Mouse (Mus musculus): ENCODE results near the gene 4933417A18Rik. TPM values are rescaled to one million over a fixed set of nuclear protein-coding genes. Genes with fewer than 3 reads are reported as not detected.
"Not testable (repeated sequence)": the region's sequence is repeated elsewhere in the genome, so short reads cannot be mapped to it uniquely, and the experiment has no call there.

The 4933417A18Rik gene
- polyA plus RNA-seq, 1 experiment from 2014 or later: not detected

GRCm38 (mm10) chr13:34964866-34965265, 40.7 kb downstream of the 4933417A18Rik start:
- 16% methylated on average over 5 of the region's 5 CpGs for WGBS

GRCm38 (mm10) chr13:34965647-34966046, 41.4 kb downstream of the 4933417A18Rik start:
- H3K4me3 ChIP-seq (ENCODE audit: low read length); H3K9me3 ChIP-seq (ENCODE audit: control insufficient read depth, low read length); ATAC-seq (ENCODE audit: low read depth); H3K9ac ChIP-seq (ENCODE audit: low read length); H3K27ac ChIP-seq (ENCODE audit: low read length); H3K27me3 ChIP-seq (ENCODE audit: control insufficient read depth, insufficient read depth, low read depth, low read length); H3K4me1 ChIP-seq (replicated peaks; ENCODE audit: control insufficient read depth, insufficient read depth, low read length); H3K36me3 ChIP-seq (ENCODE audit: control insufficient read depth, insufficient read depth, low read length); H3K4me2 ChIP-seq (ENCODE audit: low read depth, low read length): not testable (repeated sequence)
- WGBS: 71% methylated on average over 9 of the region's 9 CpGs

More at GRCm38 (mm10) chr13:34964866-34965265, 40.7 kb downstream of the 4933417A18Rik start:
- H3K9ac ChIP-seq (ENCODE audit: low read length): no peak overlapping the region
- H3K4me3 ChIP-seq (ENCODE audit: low read length): peak overlapping the region; percentile 53
- H3K4me1 ChIP-seq (replicated peaks; ENCODE audit: control insufficient read depth, insufficient read depth, low read length): peaks cover 2% of the 10 kb centered on the region; the same call in 1 of the 2 replicates
- H3K36me3 ChIP-seq (ENCODE audit: control insufficient read depth, insufficient read depth, low read length): no peaks in the 10 kb centered on the region
- H3K27me3 ChIP-seq (ENCODE audit: control insufficient read depth, insufficient read depth, low read depth, low read length): peaks cover 10% of the 10 kb centered on the region; the same call in 1 of the 2 replicates
- ATAC-seq (ENCODE audit: low read depth): no peak
- peak overlapping the region; percentile 93 for H3K4me2 ChIP-seq (ENCODE audit: low read depth, low read length)
- no peaks in the 10 kb centered on the region for H3K9me3 ChIP-seq (ENCODE audit: control insufficient read depth, low read length)
- no peak overlapping the region for H3K27ac ChIP-seq (ENCODE audit: low read length)

- H3K36me3 ChIP-seq (ENCODE audit: control insufficient read depth, insufficient read depth, low read length); ATAC-seq (ENCODE audit: low read depth); H3K4me2 ChIP-seq (ENCODE audit: low read depth, low read length); H3K9me3 ChIP-seq (ENCODE audit: control insufficient read depth, low read length); H3K27ac ChIP-seq (ENCODE audit: low read length); H3K4me1 ChIP-seq (replicated peaks; ENCODE audit: control insufficient read depth, insufficient read depth, low read length); H3K9ac ChIP-seq (ENCODE audit: low read length); H3K27me3 ChIP-seq (ENCODE audit: control insufficient read depth, insufficient read depth, low read depth, low read length); H3K4me3 ChIP-seq (ENCODE audit: low read length): not testable (repeated sequence)
These were observed 48.2 kb downstream of the 4933417A18Rik start for GRCm38 (mm10) chr13:34972456-34972855.

- Histone ChIP-seq H3K4me1 (replicated peaks; ENCODE audit: control insufficient read depth, insufficient read depth, low read length) (no peaks in the 10 kb centered on the region), H3K9me3 (ENCODE audit: control insufficient read depth, low read length) (no peaks in the 10 kb centered on the region), H3K9ac (ENCODE audit: low read length) (no peak overlapping the region), H3K4me2 (ENCODE audit: low read depth, low read length) (no peak overlapping the region), H3K4me3 (ENCODE audit: low read length) (no peak overlapping the region), H3K27me3 (ENCODE audit: control insufficient read depth, insufficient read depth, low read depth, low read length) (no peaks in the 10 kb centered on the region), H3K36me3 (ENCODE audit: control insufficient read depth, insufficient read depth, low read length) (peaks cover 8% of the 10 kb centered on the region; the same call in 1 of the 2 replicates), H3K27ac (ENCODE audit: low read length) (no peak overlapping the region)
- ATAC-seq (ENCODE audit: low read depth): no peak
- 33% methylated on average over 1 of the region's 1 CpGs for WGBS
These were observed 48.9 kb downstream of the 4933417A18Rik start for GRCm38 (mm10) chr13:34973149-34973548.

- H3K4me2 ChIP-seq (ENCODE audit: low read depth, low read length): no peak overlapping the region
- no peaks in the 10 kb centered on the region for H3K27me3 ChIP-seq (ENCODE audit: control insufficient read depth, insufficient read depth, low read depth, low read length)
These were observed 49.6 kb downstream of the 4933417A18Rik start for GRCm38 (mm10) chr13:34973770-34974169.

GRCm38 (mm10) chr13:34976116-34976515, 51.9 kb downstream of the 4933417A18Rik start:
- Histone ChIP-seq H3K4me3 (ENCODE audit: low read length) (no peak overlapping the region), H3K9ac (ENCODE audit: low read length) (no peak overlapping the region), H3K4me2 (ENCODE audit: low read depth, low read length) (no peak overlapping the region), H3K36me3 (ENCODE audit: control insufficient read depth, insufficient read depth, low read length) (peaks cover 28% of the 10 kb centered on the region), H3K4me1 (replicated peaks; ENCODE audit: control insufficient read depth, insufficient read depth, low read length) (no peaks in the 10 kb centered on the region), H3K27ac (ENCODE audit: low read length) (no peak overlapping the region), H3K9me3 (ENCODE audit: control insufficient read depth, low read length) (no peaks in the 10 kb centered on the region), H3K27me3 (ENCODE audit: control insufficient read depth, insufficient read depth, low read depth, low read length) (no peaks in the 10 kb centered on the region)
- ATAC-seq (ENCODE audit: low read depth): no peak
- 89% methylated on average over 4 of the region's 4 CpGs for WGBS

More at GRCm38 (mm10) chr13:34973770-34974169, 49.6 kb downstream of the 4933417A18Rik start:
- Histone ChIP-seq H3K4me3 (ENCODE audit: low read length) (no peak overlapping the region), H3K9ac (ENCODE audit: low read length) (no peak overlapping the region), H3K36me3 (ENCODE audit: control insufficient read depth, insufficient read depth, low read length) (peaks cover 15% of the 10 kb centered on the region), H3K9me3 (ENCODE audit: control insufficient read depth, low read length) (no peaks in the 10 kb centered on the region), H3K27ac (ENCODE audit: low read length) (no peak overlapping the region), H3K4me1 (replicated peaks; ENCODE audit: control insufficient read depth, insufficient read depth, low read length) (no peaks in the 10 kb centered on the region)
- no peak for ATAC-seq (ENCODE audit: low read depth)
- 50% methylated on average over 1 of the region's 1 CpGs for WGBS

GRCm38 (mm10) chr13:34977410-34977809, 53.2 kb downstream of the 4933417A18Rik start:
- Histone ChIP-seq H3K9ac (ENCODE audit: low read length) (no peak overlapping the region), H3K4me1 (replicated peaks; ENCODE audit: control insufficient read depth, insufficient read depth, low read length) (no peaks in the 10 kb centered on the region), H3K27ac (ENCODE audit: low read length) (no peak overlapping the region), H3K9me3 (ENCODE audit: control insufficient read depth, low read length) (no peaks in the 10 kb centered on the region), H3K4me3 (ENCODE audit: low read length) (no peak overlapping the region), H3K4me2 (ENCODE audit: low read depth, low read length) (no peak overlapping the region), H3K27me3 (ENCODE audit: control insufficient read depth, insufficient read depth, low read depth, low read length) (no peaks in the 10 kb centered on the region), H3K36me3 (ENCODE audit: control insufficient read depth, insufficient read depth, low read length) (peaks cover 28% of the 10 kb centered on the region)
- 89% methylated on average over 3 of the region's 3 CpGs for WGBS
- ATAC-seq (ENCODE audit: low read depth): no peak

- H3K9me3 ChIP-seq (ENCODE audit: control insufficient read depth, low read length); H3K9ac ChIP-seq (ENCODE audit: low read length); H3K27ac ChIP-seq (ENCODE audit: low read length); H3K27me3 ChIP-seq (ENCODE audit: control insufficient read depth, insufficient read depth, low read depth, low read length); H3K4me2 ChIP-seq (ENCODE audit: low read depth, low read length); H3K4me1 ChIP-seq (replicated peaks; ENCODE audit: control insufficient read depth, insufficient read depth, low read length); H3K4me3 ChIP-seq (ENCODE audit: low read length); ATAC-seq (ENCODE audit: low read depth): not testable (repeated sequence)
- peaks cover 31% of the 10 kb centered on the region for H3K36me3 ChIP-seq (ENCODE audit: control insufficient read depth, insufficient read depth, low read length)
- 81% methylated on average over 5 of the region's 5 CpGs for WGBS
These were observed 54.4 kb downstream of the 4933417A18Rik start for GRCm38 (mm10) chr13:34978635-34979034.

GRCm38 (mm10) chr13:34983479-34983878, 59.3 kb downstream of the 4933417A18Rik start:
- H3K4me1 ChIP-seq (replicated peaks; ENCODE audit: control insufficient read depth, insufficient read depth, low read length); ATAC-seq (ENCODE audit: low read depth); H3K27me3 ChIP-seq (ENCODE audit: control insufficient read depth, insufficient read depth, low read depth, low read length); H3K9ac ChIP-seq (ENCODE audit: low read length); H3K4me3 ChIP-seq (ENCODE audit: low read length); H3K9me3 ChIP-seq (ENCODE audit: control insufficient read depth, low read length); H3K27ac ChIP-seq (ENCODE audit: low read length); H3K4me2 ChIP-seq (ENCODE audit: low read depth, low read length): not testable (repeated sequence)
- H3K36me3 ChIP-seq (ENCODE audit: control insufficient read depth, insufficient read depth, low read length): peaks cover 44% of the 10 kb centered on the region
- WGBS: 96% methylated on average over 1 of the region's 1 CpGs

Measured in lung, embryonic 16.5 days (tissue).